Comparison of ENCODE assay signal across 12 mouse cellular contexts in the genomic region with DNA sequence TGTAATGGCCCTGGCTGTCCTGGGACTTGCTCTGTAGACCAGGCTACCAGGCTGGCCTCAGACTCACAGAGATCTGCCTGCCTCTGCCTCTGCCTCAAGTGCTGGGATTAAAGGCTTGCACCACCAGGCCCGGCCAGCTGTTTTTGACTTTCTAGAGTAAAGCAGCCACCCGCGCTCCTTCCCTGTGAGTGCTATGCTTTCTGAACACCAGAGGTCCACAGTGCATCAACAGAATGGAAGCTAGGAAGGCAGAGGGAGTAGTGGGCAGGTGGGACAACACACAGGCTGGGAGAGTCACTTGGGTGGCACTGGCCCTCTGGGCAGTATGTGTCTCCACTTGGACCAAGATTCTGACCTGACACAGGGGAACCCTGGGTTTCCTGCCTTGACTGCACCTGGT. TPM values are rescaled to one million over a fixed set of nuclear protein-coding genes. Genes with fewer than 3 reads are reported as not detected.
A peak's percentile ranks its signal among the peaks of the same experiment; 100 is the strongest.
DNase-seq lines count a peak whose midpoint lies in the region; ATAC-seq and TF ChIP-seq lines count a peak whose summit lies in the region.
"Had no signal": no experiment of that assay in that cellular context is flagged by ENCODE, and none has a peak within 500 bp of the region (broad histone marks: within the 10 kb centered on the region; RNA-seq: fewer than 3 reads in every experiment).

No protein-coding gene starts in this region.

- no peak for ATAC-seq in forebrain, embryonic 14.5 days
- no peak; the same call in 1 of the 2 replicates for ATAC-seq in hindbrain, postnatal 0 days
- ATAC-seq in midbrain, postnatal 0 days (ENCODE audit: low FRiP score): peak; percentile 29; the same call in 1 of the 2 replicates
- ATAC-seq in intestine, postnatal 0 days: no peak
- ATAC-seq: liver, embryonic 12.5 days had no signal

- WGBS in forebrain, embryonic 14.5 days: 80% methylated on average over 3 of the region's 3 CpGs
- WGBS in hindbrain, postnatal 0 days: 76% methylated on average over 3 of the region's 3 CpGs
- WGBS in midbrain, postnatal 0 days: 92% methylated on average over 3 of the region's 3 CpGs
- 88% methylated on average over 3 of the region's 3 CpGs for WGBS in intestine, postnatal 0 days

- intact Hi-C loops in left cerebral cortex, postnatal 36 days (cut with DNase I): no loop called here

- H3K27ac ChIP-seq in forebrain, embryonic 14.5 days (ENCODE audit: low read depth, low read length): peak overlapping the region; percentile 22
- peak overlapping the region; percentile 37; the same call in 1 of the 2 replicates for H3K27ac ChIP-seq in hindbrain, postnatal 0 days
- peak overlapping the region; percentile 81 for H3K27ac ChIP-seq in midbrain, postnatal 0 days (ENCODE audit: low read depth, low read length)
- no peak overlapping the region for H3K27ac ChIP-seq in intestine, postnatal 0 days (ENCODE audit: low read depth, low read length)
- H3K27ac ChIP-seq: embryonic facial prominence, embryonic 15.5 days; kidney, embryonic 15.5 days; liver, embryonic 12.5 days had no signal

- no peak overlapping the region for H3K4me3 ChIP-seq in forebrain, embryonic 14.5 days (ENCODE audit: low read depth, low read length)
- no peak overlapping the region for H3K4me3 ChIP-seq in hindbrain, postnatal 0 days (ENCODE audit: low read length)
- no peak overlapping the region for H3K4me3 ChIP-seq in midbrain, postnatal 0 days (ENCODE audit: low read depth, low read length)
- no peak overlapping the region for H3K4me3 ChIP-seq in intestine, postnatal 0 days (ENCODE audit: low read depth, low read length)
- H3K4me3 ChIP-seq: embryonic facial prominence, embryonic 15.5 days; kidney, embryonic 15.5 days; liver, embryonic 12.5 days had no signal

- H3K4me1 ChIP-seq in forebrain, embryonic 14.5 days (ENCODE audit: control insufficient read depth, insufficient read depth, low read length): 0 out of 2 replicates have a peak, but pooled peaks cover 4% of the 10 kb centered on the region
- peaks cover 6% of the 10 kb centered on the region; the same call in 1 of the 2 replicates for H3K4me1 ChIP-seq in hindbrain, postnatal 0 days (ENCODE audit: insufficient read depth, low read length)
- H3K4me1 ChIP-seq in midbrain, postnatal 0 days (ENCODE audit: insufficient read depth, low read length): peaks cover 4% of the 10 kb centered on the region; the same call in 1 of the 2 replicates
- no peaks in the 10 kb centered on the region for H3K4me1 ChIP-seq in intestine, postnatal 0 days (replicated peaks; ENCODE audit: control insufficient read depth, insufficient read depth, low read length)

- no peak for TF ChIP-seq POLR2A in brain, embryonic 14.5 days (IDR thresholded peaks at IDR 0.05; ENCODE audit: borderline replicate concordance, extremely low read depth, insufficient read depth, insufficient read length, poor library complexity, severe bottlenecking)

- H3K27me3 ChIP-seq in forebrain, embryonic 14.5 days (replicated peaks; ENCODE audit: control insufficient read depth, insufficient read depth, low read length): peaks cover 18% of the 10 kb centered on the region
- peaks cover 5% of the 10 kb centered on the region; the same call in 1 of the 2 replicates for H3K27me3 ChIP-seq in hindbrain, postnatal 0 days (ENCODE audit: insufficient read depth, low read length)
- H3K27me3 ChIP-seq in midbrain, postnatal 0 days (ENCODE audit: insufficient read depth, low read length): peaks cover 17% of the 10 kb centered on the region
- 0 out of 2 replicates have a peak, but pooled peaks cover 10% of the 10 kb centered on the region for H3K27me3 ChIP-seq in intestine, postnatal 0 days (replicated peaks; ENCODE audit: control insufficient read depth, insufficient read depth, low read length)

- no peak overlapping the region for H3K4me2 ChIP-seq in forebrain, embryonic 14.5 days (ENCODE audit: low read length)
- H3K4me2 ChIP-seq in hindbrain, postnatal 0 days (ENCODE audit: low read depth, low read length): no peak overlapping the region
- H3K4me2 ChIP-seq in midbrain, postnatal 0 days (ENCODE audit: low read depth, low read length, poor library complexity, severe bottlenecking): no peak overlapping the region
- H3K4me2 ChIP-seq in intestine, postnatal 0 days (replicated peaks; ENCODE audit: low read depth): no peak overlapping the region
- H3K4me2 ChIP-seq: kidney, embryonic 15.5 days; liver, embryonic 12.5 days had no signal

- TF ChIP-seq CTCF in brain, embryonic 14.5 days (IDR thresholded peaks at IDR 0.05; ENCODE audit: borderline replicate concordance, extremely low read depth, insufficient read depth, insufficient read length): peak; percentile 6; the same call in 1 of the 2 replicates
- TF ChIP-seq CTCF in hindbrain, postnatal 0 days (IDR thresholded peaks at IDR 0.05; ENCODE audit: low read depth): peak; percentile 44
- TF ChIP-seq CTCF in midbrain, postnatal 0 days (IDR thresholded peaks at IDR 0.05): peak; percentile 67
- TF ChIP-seq CTCF in intestine, postnatal 0 days (IDR thresholded peaks at IDR 0.05; ENCODE audit: low read depth): no peak

- peaks cover 19% of the 10 kb centered on the region for H3K36me3 ChIP-seq in forebrain, embryonic 14.5 days (ENCODE audit: control insufficient read depth, insufficient read depth, low read length)
- H3K36me3 ChIP-seq in hindbrain, postnatal 0 days (ENCODE audit: insufficient read depth, low read length): peaks cover 5% of the 10 kb centered on the region; the same call in 1 of the 2 replicates
- H3K36me3 ChIP-seq in midbrain, postnatal 0 days (ENCODE audit: insufficient read depth, low read length): peaks cover 9% of the 10 kb centered on the region
- H3K36me3 ChIP-seq in intestine, postnatal 0 days (ENCODE audit: control insufficient read depth, insufficient read depth): 0 out of 2 replicates have a peak, but pooled peaks cover 9% of the 10 kb centered on the region

- no peaks in the 10 kb centered on the region for H3K9me3 ChIP-seq in forebrain, embryonic 14.5 days (replicated peaks; ENCODE audit: control insufficient read depth, low read length)
- H3K9me3 ChIP-seq in hindbrain, postnatal 0 days (ENCODE audit: low read length): no peaks in the 10 kb centered on the region
- no peaks in the 10 kb centered on the region for H3K9me3 ChIP-seq in midbrain, postnatal 0 days (ENCODE audit: low read length)
- H3K9me3 ChIP-seq in intestine, postnatal 0 days (ENCODE audit: control insufficient read depth): no peaks in the 10 kb centered on the region
- H3K9me3 ChIP-seq: embryonic facial prominence, embryonic 15.5 days; kidney, embryonic 15.5 days; liver, embryonic 12.5 days had no signal

- no peak overlapping the region for H3K9ac ChIP-seq in forebrain, embryonic 14.5 days (ENCODE audit: low read length)
- no peak overlapping the region for H3K9ac ChIP-seq in hindbrain, postnatal 0 days (replicated peaks; ENCODE audit: low read length)
- H3K9ac ChIP-seq in midbrain, postnatal 0 days (replicated peaks; ENCODE audit: low read length, poor library complexity, severe bottlenecking): no peak overlapping the region
- no peak overlapping the region for H3K9ac ChIP-seq in intestine, postnatal 0 days (ENCODE audit: low read depth, low read length)
- H3K9ac ChIP-seq: embryonic facial prominence, embryonic 15.5 days; kidney, embryonic 15.5 days; liver, embryonic 12.5 days had no signal

- DNase-seq in brain, embryonic 14.5 days (ENCODE audit: low read depth): peak; percentile 16
- DNase-seq in forebrain, embryonic 14.5 days (ENCODE audit: low spot score): no peak
- no peak for DNase-seq in hindbrain, postnatal 0 days (ENCODE audit: low spot score)
- DNase-seq in midbrain, postnatal 0 days (ENCODE audit: low spot score): no peak
- DNase-seq in left cerebral cortex, postnatal 36 days (ENCODE audit: low spot score in 2 of 2): no peak
- DNase-seq in lung, postnatal 4 days: no peak
- DNase-seq: adrenal gland, adult 8-10 months; heart, postnatal 36 days had no signal

RNA-seq across cellular contexts. Expression of a gene that starts 17.5 kb away (rescaled TPM):
- polyA plus RNA-seq in brain, embryonic 14.5 days (2012; rRNA removed): 211 and 385 TPM in 2 replicates
- polyA plus RNA-seq in forebrain, embryonic 14.5 days (2014; fragmentation: Nextera tagmentation; extraction: Ambion mirVana): 251 and 315 TPM in 2 replicates
- 176 and 179 TPM in 2 replicates for total RNA-seq in hindbrain, postnatal 0 days (2014; rRNA removed)
- 429 and 435 TPM in 2 replicates for polyA plus RNA-seq in hindbrain, postnatal 0 days (2015; fragmentation: Nextera tagmentation; extraction: Ambion mirVana)
- 219 and 237 TPM in 2 replicates for total RNA-seq in midbrain, postnatal 0 days (2014; rRNA removed)
- polyA plus RNA-seq in midbrain, postnatal 0 days (2015; fragmentation: Nextera tagmentation; extraction: Ambion mirVana): 439 and 462 TPM in 2 replicates
- 141 and 148 TPM in 2 replicates for polyA plus RNA-seq in intestine, postnatal 0 days (2015; fragmentation: Nextera tagmentation; extraction: Ambion mirVana)
- 100 to 1,000 TPM; 348 to 358 TPM for total RNA-seq in left cerebral cortex, postnatal 36 days (2021)

RNA-seq across cellular contexts. Expression of a gene that starts 30.1 kb away (rescaled TPM):
- 53.5 and 72.9 TPM in 2 replicates for polyA plus RNA-seq in brain, embryonic 14.5 days (2012; rRNA removed)
- 119 and 142 TPM in 2 replicates for polyA plus RNA-seq in forebrain, embryonic 14.5 days (2014; fragmentation: Nextera tagmentation; extraction: Ambion mirVana)
- total RNA-seq in hindbrain, postnatal 0 days (2014; rRNA removed): 80.6 and 84.4 TPM in 2 replicates
- polyA plus RNA-seq in hindbrain, postnatal 0 days (2015; fragmentation: Nextera tagmentation; extraction: Ambion mirVana): 147 and 148 TPM in 2 replicates
- total RNA-seq in midbrain, postnatal 0 days (2014; rRNA removed): 89.2 and 104 TPM in 2 replicates
- polyA plus RNA-seq in midbrain, postnatal 0 days (2015; fragmentation: Nextera tagmentation; extraction: Ambion mirVana): 126 and 131 TPM in 2 replicates
- polyA plus RNA-seq in intestine, postnatal 0 days (2015; fragmentation: Nextera tagmentation; extraction: Ambion mirVana): 1,208 and 1,296 TPM in 2 replicates
- 10 to 100 TPM; 35.4 to 42.4 TPM for total RNA-seq in left cerebral cortex, postnatal 36 days (2021)

RNA-seq across cellular contexts. Expression of a gene that starts 43.1 kb away (rescaled TPM):
- 95.2 and 97.6 TPM in 2 replicates for polyA plus RNA-seq in brain, embryonic 14.5 days (2012; rRNA removed)
- polyA plus RNA-seq in forebrain, embryonic 14.5 days (2014; fragmentation: Nextera tagmentation; extraction: Ambion mirVana): 46.0 and 63.2 TPM in 2 replicates
- total RNA-seq in hindbrain, postnatal 0 days (2014; rRNA removed): 123 and 158 TPM in 2 replicates
- 115 and 117 TPM in 2 replicates for polyA plus RNA-seq in hindbrain, postnatal 0 days (2015; fragmentation: Nextera tagmentation; extraction: Ambion mirVana)
- total RNA-seq in midbrain, postnatal 0 days (2014; rRNA removed): 106 and 137 TPM in 2 replicates
- polyA plus RNA-seq in midbrain, postnatal 0 days (2015; fragmentation: Nextera tagmentation; extraction: Ambion mirVana): 91.7 and 96.8 TPM in 2 replicates
- 277 and 284 TPM in 2 replicates for polyA plus RNA-seq in intestine, postnatal 0 days (2015; fragmentation: Nextera tagmentation; extraction: Ambion mirVana)
- total RNA-seq in left cerebral cortex, postnatal 36 days (2021): 100 to 1,000 TPM; 269 to 279 TPM
